Mouse (Mus musculus): ENCODE measurements around the gene Gnptab. TPM values are rescaled to one million over a fixed set of nuclear protein-coding genes. Genes with fewer than 3 reads are reported as not detected.

The Gnptab gene
- polyA plus RNA-seq, 1 experiment from 2014 or later, result 9.7 TPM

DNA sequence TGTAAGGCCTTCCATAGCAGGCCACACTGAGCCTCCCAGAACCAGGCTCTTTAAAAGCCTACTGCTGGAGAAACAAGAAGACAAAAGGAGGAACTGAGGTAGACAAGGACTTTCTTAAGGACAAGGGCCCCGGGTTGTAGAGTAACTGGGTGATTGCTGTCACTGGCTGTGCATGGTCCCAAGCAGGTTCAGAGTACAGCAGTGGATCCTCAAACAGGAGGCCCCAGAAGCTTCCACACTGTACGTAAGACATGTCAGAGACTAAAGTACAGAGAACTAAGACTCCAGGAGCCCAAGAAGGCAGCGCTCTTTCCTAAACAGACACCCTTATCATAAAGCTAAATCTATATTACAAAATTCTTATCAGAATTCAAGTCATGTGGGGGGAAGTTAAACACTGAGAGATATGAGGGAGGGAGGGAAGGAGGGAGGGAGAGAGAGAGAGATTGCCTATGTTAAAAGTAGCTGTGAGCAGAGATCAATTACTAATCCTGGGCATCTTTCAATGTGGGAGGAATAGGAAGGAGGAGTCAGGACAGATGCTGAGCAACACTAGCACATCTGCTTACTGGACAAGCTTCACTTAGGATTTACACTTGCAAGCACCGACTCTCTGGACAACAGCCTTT is 116.1 kb downstream of the Gnptab start:
- ATAC-seq (ENCODE audit: low FRiP score) (no peak), DNase-seq (ENCODE audit: low spot score) (no peak)
- 82% methylated on average over 4 of the region's 4 CpGs for WGBS
- H3K4me1 ChIP-seq (replicated peaks; ENCODE audit: control insufficient read depth, insufficient read depth, low read length), result no peaks in the 10 kb centered on the region
- no peak overlapping the region for H3K4me3 ChIP-seq (ENCODE audit: low read depth, low read length)
- H3K27me3 ChIP-seq (ENCODE audit: control insufficient read depth, insufficient read depth, low read length), result no peaks in the 10 kb centered on the region
- no peak overlapping the region for H3K4me2 ChIP-seq (replicated peaks; ENCODE audit: low read depth, low read length)
- H3K9ac ChIP-seq (ENCODE audit: low read depth, low read length), result no peak overlapping the region
- H3K36me3 ChIP-seq (ENCODE audit: control insufficient read depth, insufficient read depth, low read length), result no peaks in the 10 kb centered on the region
- H3K9me3 ChIP-seq (ENCODE audit: control insufficient read depth, low read length), result no peaks in the 10 kb centered on the region
- no peak overlapping the region for H3K27ac ChIP-seq (ENCODE audit: low read depth, low read length)

Other genes starting within 250 kb of the Gnptab start
- gene Parpbp, start 232.2 kb upstream of the Gnptab start, polyA plus RNA-seq (2014; fragmentation: Nextera tagmentation; extraction: Ambion mirVana), result 12.8 and 14.3 TPM in 2 replicates
- 91.5 and 93.8 TPM in 2 replicates for gene Nup37, start 232.1 kb upstream of the Gnptab start, polyA plus RNA-seq (2014; fragmentation: Nextera tagmentation; extraction: Ambion mirVana)
- gene Washc3, start 178.0 kb upstream of the Gnptab start, polyA plus RNA-seq (2014; fragmentation: Nextera tagmentation; extraction: Ambion mirVana), result 46.0 and 46.1 TPM in 2 replicates
- gene Dram1, start 52 bp upstream of the Gnptab start, polyA plus RNA-seq (2014; fragmentation: Nextera tagmentation; extraction: Ambion mirVana), result 0.59 and 1.0 TPM in 2 replicates
- not detected in 2 replicates for gene Sycp3, start 80.4 kb downstream of the Gnptab start, polyA plus RNA-seq (2014; fragmentation: Nextera tagmentation; extraction: Ambion mirVana)
- 14.1 and 19.1 TPM in 2 replicates for gene Chpt1, start 124.9 kb downstream of the Gnptab start, polyA plus RNA-seq (2014; fragmentation: Nextera tagmentation; extraction: Ambion mirVana)
- gene Mybpc1, start 226.0 kb downstream of the Gnptab start, polyA plus RNA-seq (2014; fragmentation: Nextera tagmentation; extraction: Ambion mirVana), result 8.6 and 9.5 TPM in 2 replicates